Comparison of ENCODE assay signal across 30 mouse cellular contexts in the genomic region with DNA sequence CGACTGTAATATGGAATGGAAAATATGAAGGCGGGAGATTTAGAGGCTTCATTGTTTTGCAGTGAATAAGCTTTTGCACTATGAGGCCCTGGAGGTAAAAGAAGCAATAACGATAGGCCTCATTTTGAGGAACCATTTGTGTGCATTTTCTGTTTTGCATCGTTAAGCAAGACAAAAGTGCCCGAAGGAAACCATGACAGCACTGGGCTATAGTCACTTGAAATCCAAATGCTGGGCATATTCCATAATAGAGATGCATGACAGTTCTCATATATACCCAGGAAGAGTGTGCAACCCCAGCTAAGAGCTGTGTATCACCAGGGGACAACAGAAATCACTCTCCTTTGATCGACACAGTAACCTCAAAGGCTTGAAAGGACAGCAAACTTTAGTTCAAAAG. TPM values are rescaled to one million over a fixed set of nuclear protein-coding genes. Genes with fewer than 3 reads are reported as not detected.
DNase-seq lines count a peak whose midpoint lies in the region; ATAC-seq and TF ChIP-seq lines count a peak whose summit lies in the region.
"Had no signal": no experiment of that assay in that cellular context is flagged by ENCODE, and none has a peak within 500 bp of the region (broad histone marks: within the 10 kb centered on the region; RNA-seq: fewer than 3 reads in every experiment).

No protein-coding gene starts in this region.

- no peak for DNase-seq in midbrain, embryonic 14.5 days
- DNase-seq in midbrain, postnatal 0 days (ENCODE audit: low spot score): no peak
- DNase-seq in gastrocnemius, postnatal 36 days: no peak
- DNase-seq in right cerebral cortex, postnatal 36 days (ENCODE audit: low spot score in 2 of 2): no peak
- DNase-seq in layer of hippocampus, postnatal 10 days (ENCODE audit: low spot score in 2 of 2): no peak
- DNase-seq: adrenal gland, postnatal 36 days; B cell, adult 2 months; cerebellum, adult 9-10 months; cerebellum, postnatal 36 days; embryo, embryonic 11 days; gastrocnemius, adult 2 months; heart, postnatal 14 days; kidney, adult 8-10 months; kidney, postnatal 4 days; liver, embryonic 13.5 days; lung, adult 18-20 months; lung, postnatal 4 days; right cerebral cortex, adult 18-20 months had no signal

- H3K4me2 ChIP-seq in midbrain, embryonic 14.5 days (ENCODE audit: low read length): no peak overlapping the region
- H3K4me2 ChIP-seq in midbrain, postnatal 0 days (ENCODE audit: low read depth, low read length, poor library complexity, severe bottlenecking): no peak overlapping the region
- H3K4me2 ChIP-seq in hindbrain, embryonic 13.5 days: no peak overlapping the region
- no peak overlapping the region for H3K4me2 ChIP-seq in neural tube, embryonic 14.5 days (ENCODE audit: low read depth, low read length)
- H3K4me2 ChIP-seq: embryonic facial prominence, embryonic 12.5 days; forebrain, embryonic 15.5 days; limb, embryonic 15.5 days; liver, embryonic 13.5 days; stomach, embryonic 15.5 days had no signal

- H3K4me1 ChIP-seq in midbrain, embryonic 14.5 days (ENCODE audit: control insufficient read depth, insufficient read depth, low read length): peaks cover 17% of the 10 kb centered on the region
- H3K4me1 ChIP-seq in midbrain, postnatal 0 days (ENCODE audit: insufficient read depth, low read length): peaks cover 5% of the 10 kb centered on the region; the same call in 1 of the 2 replicates
- peaks cover 26% of the 10 kb centered on the region for H3K4me1 ChIP-seq in hindbrain, embryonic 13.5 days (replicated peaks)
- peaks cover 12% of the 10 kb centered on the region for H3K4me1 ChIP-seq in neural tube, embryonic 14.5 days (ENCODE audit: control insufficient read depth, insufficient read depth, low read length)

- no peak for ATAC-seq in midbrain, embryonic 14.5 days (ENCODE audit: low FRiP score, low TSS enrichment)
- no peak for ATAC-seq in midbrain, postnatal 0 days (ENCODE audit: low FRiP score)
- ATAC-seq in hindbrain, embryonic 13.5 days (ENCODE audit: low FRiP score): peak; percentile 52
- ATAC-seq in megakaryocyte, adult 5-6 weeks (ENCODE audit: poor library complexity, severe bottlenecking): peak; percentile 45
- ATAC-seq in neural tube, embryonic 14.5 days (ENCODE audit: low read depth): peak; percentile 35; the same call in 1 of the 2 replicates
- ATAC-seq: forebrain, embryonic 15.5 days; intestine, embryonic 16.5 days; lung, postnatal 0 days had no signal

- intact Hi-C loops in gastrocnemius, postnatal 36 days (cut with DNase I): no loop called here

- TF ChIP-seq CTCF in midbrain, postnatal 0 days (IDR thresholded peaks at IDR 0.05): no peak

- peak overlapping the region; percentile 67 for H3K27ac ChIP-seq in midbrain, embryonic 14.5 days (replicated peaks; ENCODE audit: low read depth, low read length)
- no peak overlapping the region for H3K27ac ChIP-seq in midbrain, postnatal 0 days (ENCODE audit: low read depth, low read length)
- H3K27ac ChIP-seq in hindbrain, embryonic 13.5 days: peak overlapping the region; percentile 80
- peak overlapping the region; percentile 76; the same call in 1 of the 2 replicates for H3K27ac ChIP-seq in neural tube, embryonic 14.5 days (ENCODE audit: low read depth, low read length)
- H3K27ac ChIP-seq: embryonic facial prominence, embryonic 12.5 days; forebrain, embryonic 10.5 days; forebrain, embryonic 15.5 days; gastrocnemius, adult 2 months; kidney, postnatal 0 days; limb, embryonic 10.5 days; limb, embryonic 15.5 days; liver, embryonic 13.5 days; stomach, embryonic 15.5 days had no signal

- WGBS in midbrain, embryonic 14.5 days: 75% methylated on average over 6 of the region's 6 CpGs
- WGBS in midbrain, postnatal 0 days: 61% methylated on average over 6 of the region's 6 CpGs
- WGBS in hindbrain, embryonic 13.5 days: 56% methylated on average over 6 of the region's 6 CpGs
- 37% methylated on average over 6 of the region's 6 CpGs for WGBS in neural tube, embryonic 14.5 days

- H3K9ac ChIP-seq in midbrain, embryonic 14.5 days (replicated peaks; ENCODE audit: low read length): no peak overlapping the region
- H3K9ac ChIP-seq in midbrain, postnatal 0 days (replicated peaks; ENCODE audit: low read length, poor library complexity, severe bottlenecking): no peak overlapping the region
- H3K9ac ChIP-seq in hindbrain, embryonic 13.5 days: no peak overlapping the region
- no peak overlapping the region for H3K9ac ChIP-seq in neural tube, embryonic 14.5 days (replicated peaks; ENCODE audit: low read depth, low read length)
- H3K9ac ChIP-seq: embryonic facial prominence, embryonic 12.5 days; forebrain, embryonic 15.5 days; limb, embryonic 15.5 days; liver, embryonic 13.5 days; stomach, embryonic 15.5 days had no signal

- H3K4me3 ChIP-seq in midbrain, embryonic 14.5 days (replicated peaks; ENCODE audit: low read depth, low read length): no peak overlapping the region
- no peak overlapping the region for H3K4me3 ChIP-seq in midbrain, postnatal 0 days (ENCODE audit: low read depth, low read length)
- H3K4me3 ChIP-seq in hindbrain, embryonic 13.5 days: no peak overlapping the region
- H3K4me3 ChIP-seq in neural tube, embryonic 14.5 days (ENCODE audit: low read depth, low read length): no peak overlapping the region
- H3K4me3 ChIP-seq: embryonic facial prominence, embryonic 12.5 days; forebrain, embryonic 10.5 days; forebrain, embryonic 15.5 days; gastrocnemius, adult 2 months; limb, embryonic 10.5 days; limb, embryonic 15.5 days; liver, embryonic 13.5 days; stomach, embryonic 15.5 days had no signal

- no peaks in the 10 kb centered on the region for H3K27me3 ChIP-seq in midbrain, embryonic 14.5 days (ENCODE audit: control insufficient read depth, insufficient read depth, low read length)
- no peaks in the 10 kb centered on the region for H3K27me3 ChIP-seq in midbrain, postnatal 0 days (ENCODE audit: insufficient read depth, low read length)
- H3K27me3 ChIP-seq in hindbrain, embryonic 13.5 days: no peaks in the 10 kb centered on the region
- H3K27me3 ChIP-seq in neural tube, embryonic 14.5 days (ENCODE audit: control insufficient read depth, insufficient read depth, low read length): no peaks in the 10 kb centered on the region
- H3K27me3 ChIP-seq: embryonic facial prominence, embryonic 12.5 days; forebrain, embryonic 15.5 days; limb, embryonic 15.5 days; liver, embryonic 13.5 days; stomach, embryonic 15.5 days had no signal

- H3K36me3 ChIP-seq in midbrain, embryonic 14.5 days (ENCODE audit: control insufficient read depth, insufficient read depth, low read length): no peaks in the 10 kb centered on the region
- H3K36me3 ChIP-seq in midbrain, postnatal 0 days (ENCODE audit: insufficient read depth, low read length): no peaks in the 10 kb centered on the region
- H3K36me3 ChIP-seq in hindbrain, embryonic 13.5 days: no peaks in the 10 kb centered on the region
- H3K36me3 ChIP-seq in neural tube, embryonic 14.5 days (ENCODE audit: control insufficient read depth, insufficient read depth, low read length): no peaks in the 10 kb centered on the region
- H3K36me3 ChIP-seq: embryonic facial prominence, embryonic 12.5 days; forebrain, embryonic 15.5 days; limb, embryonic 15.5 days; liver, embryonic 13.5 days; stomach, embryonic 15.5 days had no signal

- no peaks in the 10 kb centered on the region for H3K9me3 ChIP-seq in midbrain, embryonic 14.5 days (ENCODE audit: control insufficient read depth, low read length)
- H3K9me3 ChIP-seq in midbrain, postnatal 0 days (ENCODE audit: low read length): no peaks in the 10 kb centered on the region
- H3K9me3 ChIP-seq in hindbrain, embryonic 13.5 days: no peaks in the 10 kb centered on the region
- H3K9me3 ChIP-seq in neural tube, embryonic 14.5 days (ENCODE audit: control insufficient read depth, low read length): no peaks in the 10 kb centered on the region
- H3K9me3 ChIP-seq: embryonic facial prominence, embryonic 12.5 days; forebrain, embryonic 10.5 days; forebrain, embryonic 15.5 days; limb, embryonic 10.5 days; limb, embryonic 15.5 days; liver, embryonic 13.5 days; stomach, embryonic 15.5 days had no signal

RNA-seq across cellular contexts. Expression of a gene that starts 38.1 kb away (rescaled TPM):
- polyA plus RNA-seq in midbrain, embryonic 14.5 days (2014; fragmentation: Nextera tagmentation; extraction: Ambion mirVana): 17.9 and 34.0 TPM in 2 replicates
- total RNA-seq in midbrain, postnatal 0 days (2014; rRNA removed): 25.0 and 26.6 TPM in 2 replicates
- 17.6 and 18.4 TPM in 2 replicates for polyA plus RNA-seq in midbrain, postnatal 0 days (2015; fragmentation: Nextera tagmentation; extraction: Ambion mirVana)
- 37.1 and 38.8 TPM in 2 replicates for polyA plus RNA-seq in hindbrain, embryonic 13.5 days (2015; fragmentation: Nextera tagmentation; extraction: Ambion mirVana)
- total RNA-seq in megakaryocyte, adult 5-6 weeks (2015): 58.9 and 65.5 TPM in 2 replicates
- total RNA-seq in megakaryocyte, adult 5-6 weeks (2017): 55.1 and 58.9 TPM in 2 replicates
- 30.0 and 48.5 TPM in 2 replicates for polyA plus RNA-seq in neural tube, embryonic 14.5 days (2014; fragmentation: Nextera tagmentation; extraction: Ambion mirVana)
- 1 to 10 TPM; 4.1 to 5.4 TPM for total RNA-seq in gastrocnemius, postnatal 36 days (2021)
- total RNA-seq in layer of hippocampus, postnatal 10 days (2021): 10 to 100 TPM; 15.4 to 15.5 TPM

Comparison
In these comparisons a context has a peak if more than half of its experiments do, and no peak if none do; other contexts are left out.
1. ATAC-seq: peak in hindbrain, embryonic 13.5 days (single experiment), megakaryocyte, adult 5-6 weeks (single experiment) and neural tube, embryonic 14.5 days (single experiment); none in midbrain, embryonic 14.5 days (single experiment) and midbrain, postnatal 0 days (single experiment).